Mouse (Mus musculus): ENCODE results near the gene Krtap13-1. TPM values are rescaled to one million over a fixed set of nuclear protein-coding genes. Genes with fewer than 3 reads are reported as not detected.
A peak's percentile ranks its signal among the peaks of the same experiment; 100 is the strongest.
"Not testable (repeated sequence)": the region's sequence is repeated elsewhere in the genome, so short reads cannot be mapped to it uniquely, and the experiment has no call there.

Gene Krtap13-1
- polyA plus RNA-seq, 1 experiment from 2014 or later = not detected

- WGBS = 10% methylated on average over 1 of the region's 1 CpGs
- DNase-seq (ENCODE audit: low spot score) = no peak
- H3K9me3 ChIP-seq (replicated peaks; ENCODE audit: control insufficient read depth, low read length) = no peaks in the 10 kb centered on the region
Measured at GRCm38 (mm10) chr16:88720031-88720430, 8.6 kb upstream of the Krtap13-1 start.

GRCm38 (mm10) chr16:88735391-88735790 is 6.7 kb downstream of the Krtap13-1 start:
- Histone ChIP-seq H3K27ac (ENCODE audit: low read depth, low read length) (no peak overlapping the region), H3K4me2 (ENCODE audit: low read length) (no peak overlapping the region), H3K36me3 (ENCODE audit: control insufficient read depth, insufficient read depth, low read length) (no peaks in the 10 kb centered on the region), H3K4me3 (ENCODE audit: low read depth, low read length) (no peak overlapping the region), H3K9me3 (replicated peaks; ENCODE audit: control insufficient read depth, low read length) (no peaks in the 10 kb centered on the region), H3K4me1 (ENCODE audit: control insufficient read depth, insufficient read depth, low read length) (no peaks in the 10 kb centered on the region), H3K27me3 (replicated peaks; ENCODE audit: control insufficient read depth, insufficient read depth, low read length) (no peaks in the 10 kb centered on the region), H3K9ac (ENCODE audit: low read length) (no peak overlapping the region)
- WGBS = 54% methylated on average over 2 of the region's 2 CpGs
- ATAC-seq (no peak), DNase-seq (ENCODE audit: low spot score) (peak; percentile 15)

More at GRCm38 (mm10) chr16:88720031-88720430, 8.6 kb upstream of the Krtap13-1 start:
- Histone ChIP-seq H3K36me3 (ENCODE audit: control insufficient read depth, insufficient read depth, low read length) (no peaks in the 10 kb centered on the region), H3K4me2 (ENCODE audit: low read length) (no peak overlapping the region), H3K4me3 (ENCODE audit: low read depth, low read length) (no peak overlapping the region), H3K4me1 (ENCODE audit: control insufficient read depth, insufficient read depth, low read length) (no peaks in the 10 kb centered on the region), H3K27me3 (replicated peaks; ENCODE audit: control insufficient read depth, insufficient read depth, low read length) (no peaks in the 10 kb centered on the region), H3K27ac (ENCODE audit: low read depth, low read length) (no peak overlapping the region), H3K9ac (ENCODE audit: low read length) (no peak overlapping the region)
- no peak for ATAC-seq

GRCm38 (mm10) chr16:88744750-88745340 is 16.2 kb downstream of the Krtap13-1 start:
- Histone ChIP-seq H3K4me1 (ENCODE audit: control insufficient read depth, insufficient read depth, low read length) (no peaks in the 10 kb centered on the region), H3K27me3 (replicated peaks; ENCODE audit: control insufficient read depth, insufficient read depth, low read length) (no peaks in the 10 kb centered on the region), H3K9me3 (replicated peaks; ENCODE audit: control insufficient read depth, low read length) (no peaks in the 10 kb centered on the region), H3K9ac (ENCODE audit: low read length) (no peak overlapping the region), H3K36me3 (ENCODE audit: control insufficient read depth, insufficient read depth, low read length) (no peaks in the 10 kb centered on the region), H3K4me3 (ENCODE audit: low read depth, low read length) (no peak overlapping the region), H3K27ac (ENCODE audit: low read depth, low read length) (no peak overlapping the region), H3K4me2 (ENCODE audit: low read length) (no peak overlapping the region)
- DNase-seq (ENCODE audit: low spot score) = peak; percentile 13
- ATAC-seq = no peak
- 83% methylated on average over 4 of the region's 4 CpGs for WGBS

GRCm38 (mm10) chr16:88747943-88748342 is 19.3 kb downstream of the Krtap13-1 start:
- WGBS = 52% methylated on average over 4 of the region's 4 CpGs
- no peak overlapping the region for H3K9ac ChIP-seq (ENCODE audit: low read length)
- no peaks in the 10 kb centered on the region for H3K9me3 ChIP-seq (replicated peaks; ENCODE audit: control insufficient read depth, low read length)
- no peak overlapping the region for H3K4me3 ChIP-seq (ENCODE audit: low read depth, low read length)
- ATAC-seq (peak; percentile 34; the same call in 1 of the 2 replicates), DNase-seq (ENCODE audit: low spot score) (peak; percentile 66)
- no peak overlapping the region for H3K4me2 ChIP-seq (ENCODE audit: low read length)
- no peaks in the 10 kb centered on the region for H3K4me1 ChIP-seq (ENCODE audit: control insufficient read depth, insufficient read depth, low read length)
- no peaks in the 10 kb centered on the region for H3K27me3 ChIP-seq (replicated peaks; ENCODE audit: control insufficient read depth, insufficient read depth, low read length)
- H3K36me3 ChIP-seq (ENCODE audit: control insufficient read depth, insufficient read depth, low read length) = no peaks in the 10 kb centered on the region
- no peak overlapping the region for H3K27ac ChIP-seq (ENCODE audit: low read depth, low read length)

- H3K4me3 ChIP-seq (ENCODE audit: low read depth, low read length); DNase-seq (ENCODE audit: low spot score); H3K4me2 ChIP-seq (ENCODE audit: low read length); ATAC-seq; H3K9me3 ChIP-seq (replicated peaks; ENCODE audit: control insufficient read depth, low read length); H3K27ac ChIP-seq (ENCODE audit: low read depth, low read length); H3K9ac ChIP-seq (ENCODE audit: low read length); H3K4me1 ChIP-seq (ENCODE audit: control insufficient read depth, insufficient read depth, low read length); H3K27me3 ChIP-seq (replicated peaks; ENCODE audit: control insufficient read depth, insufficient read depth, low read length); H3K36me3 ChIP-seq (ENCODE audit: control insufficient read depth, insufficient read depth, low read length): not testable (repeated sequence)
- 80% methylated on average over 3 of the region's 3 CpGs for WGBS
Measured at GRCm38 (mm10) chr16:88751535-88751934, 22.9 kb downstream of the Krtap13-1 start, which contains the start of gene Krtap13. Gene Krtap13, minus strand, starts transcription at chr16:88751635.

- H3K9ac ChIP-seq (ENCODE audit: low read length); H3K4me2 ChIP-seq (ENCODE audit: low read length); H3K9me3 ChIP-seq (replicated peaks; ENCODE audit: control insufficient read depth, low read length); DNase-seq (ENCODE audit: low spot score); H3K27me3 ChIP-seq (replicated peaks; ENCODE audit: control insufficient read depth, insufficient read depth, low read length); H3K27ac ChIP-seq (ENCODE audit: low read depth, low read length); ATAC-seq; H3K4me1 ChIP-seq (ENCODE audit: control insufficient read depth, insufficient read depth, low read length); H3K4me3 ChIP-seq (ENCODE audit: low read depth, low read length); H3K36me3 ChIP-seq (ENCODE audit: control insufficient read depth, insufficient read depth, low read length): not testable (repeated sequence)
- 93% methylated on average over 3 of the region's 3 CpGs for WGBS
Measured at GRCm38 (mm10) chr16:88758547-88758946, 29.9 kb downstream of the Krtap13-1 start, which contains the start of gene 2310034C09Rik. Gene 2310034C09Rik, plus strand, starts transcription at chr16:88758847.

- ATAC-seq = no peak
- Histone ChIP-seq H3K4me3 (ENCODE audit: low read depth, low read length) (no peak within 1 kb of the TSS), H3K9ac (ENCODE audit: low read length) (no peak within 1 kb of the TSS), H3K36me3 (ENCODE audit: control insufficient read depth, insufficient read depth, low read length) (no peaks in the 10 kb centered on the region), H3K27me3 (replicated peaks; ENCODE audit: control insufficient read depth, insufficient read depth, low read length) (no peaks in the 10 kb centered on the region), H3K4me1 (ENCODE audit: control insufficient read depth, insufficient read depth, low read length) (no peaks in the 10 kb centered on the region), H3K27ac (ENCODE audit: low read depth, low read length) (no peak within 1 kb of the TSS), H3K9me3 (replicated peaks; ENCODE audit: control insufficient read depth, low read length) (no peaks in the 10 kb centered on the region), H3K4me2 (ENCODE audit: low read length) (no peak within 1 kb of the TSS)
- 88% methylated on average over 2 of the region's 2 CpGs for WGBS
- DNase-seq (ENCODE audit: low spot score) = no peak
Measured at GRCm38 (mm10) chr16:88774106-88774505, 45.4 kb downstream of the Krtap13-1 start, which contains the start of gene 2310057N15Rik. Gene 2310057N15Rik, minus strand, starts transcription at chr16:88774206.

- no peaks in the 10 kb centered on the region for H3K36me3 ChIP-seq (ENCODE audit: control insufficient read depth, insufficient read depth, low read length)
- H3K4me1 ChIP-seq (ENCODE audit: control insufficient read depth, insufficient read depth, low read length) = no peaks in the 10 kb centered on the region
- no peak within 1 kb of the TSS for H3K27ac ChIP-seq (ENCODE audit: low read depth, low read length)
- no peak within 1 kb of the TSS for H3K4me3 ChIP-seq (ENCODE audit: low read depth, low read length)
- WGBS = 94% methylated on average over 5 of the region's 6 CpGs
- no peaks in the 10 kb centered on the region for H3K27me3 ChIP-seq (replicated peaks; ENCODE audit: control insufficient read depth, insufficient read depth, low read length)
- DNase-seq (ENCODE audit: low spot score) (no peak), ATAC-seq (no peak)
- H3K9me3 ChIP-seq (replicated peaks; ENCODE audit: control insufficient read depth, low read length) = no peaks in the 10 kb centered on the region
- H3K4me2 ChIP-seq (ENCODE audit: low read length) = no peak within 1 kb of the TSS
- H3K9ac ChIP-seq (ENCODE audit: low read length) = no peak within 1 kb of the TSS
Measured at GRCm38 (mm10) chr16:88777596-88777995, 48.9 kb downstream of the Krtap13-1 start, which contains the start of gene Gm5965. Gene Gm5965, plus strand, starts transcription at chr16:88777896.
